Mouse (Mus musculus) ZHBTc4 (cell line): ENCODE measurements around the gene Myo15b.

Experiments used
- DNase-seq: peaks from one replicate; pipeline ENCODE4 v3.0.0-alpha.2; 2011; ENCODE audit warnings: low read depth, low spot score

Myo15b gene

DNA sequence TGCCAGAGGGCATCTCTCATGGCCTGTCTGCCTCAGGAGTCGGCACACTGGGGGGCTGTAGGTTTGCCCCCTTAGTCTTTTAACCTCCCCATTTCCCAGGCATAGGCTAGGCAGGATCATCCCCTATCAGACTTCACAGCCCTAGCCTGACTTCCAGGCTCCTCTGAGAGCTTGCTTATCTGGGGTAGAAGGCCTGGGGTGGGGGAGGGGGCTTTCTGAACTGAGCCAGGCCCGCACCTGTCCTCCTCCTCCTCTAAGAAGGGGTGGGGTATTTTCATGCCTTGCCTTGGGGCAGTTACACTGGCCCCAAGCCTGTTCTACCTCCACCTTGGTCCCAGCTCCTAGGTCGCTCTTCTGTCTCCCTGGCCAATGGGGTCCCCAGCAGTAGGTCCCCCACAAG lies 26.7 kb upstream of the Myo15b start:
- DNase-seq: peak; percentile 59

DNA sequence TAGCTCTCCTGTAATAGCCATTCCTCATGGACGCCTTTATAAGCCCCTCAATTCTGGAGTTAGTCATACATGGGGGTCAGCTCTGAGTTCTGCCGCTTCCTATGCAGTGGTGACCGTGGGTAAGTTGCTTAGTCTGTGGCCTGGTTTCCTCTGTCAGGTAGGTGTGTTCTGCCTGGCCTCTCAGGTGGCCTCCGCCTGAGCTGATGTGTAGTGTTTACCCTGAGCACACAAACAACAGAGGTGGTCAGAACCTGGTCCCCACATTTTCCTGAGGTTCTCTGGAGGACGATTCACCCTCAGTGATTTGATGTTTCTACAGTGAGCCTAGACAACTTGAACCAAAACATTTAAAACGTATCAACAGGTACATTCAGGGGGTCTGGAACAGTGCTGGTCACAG lies 26.1 kb upstream of the Myo15b start:
- no peak for DNase-seq

DNA sequence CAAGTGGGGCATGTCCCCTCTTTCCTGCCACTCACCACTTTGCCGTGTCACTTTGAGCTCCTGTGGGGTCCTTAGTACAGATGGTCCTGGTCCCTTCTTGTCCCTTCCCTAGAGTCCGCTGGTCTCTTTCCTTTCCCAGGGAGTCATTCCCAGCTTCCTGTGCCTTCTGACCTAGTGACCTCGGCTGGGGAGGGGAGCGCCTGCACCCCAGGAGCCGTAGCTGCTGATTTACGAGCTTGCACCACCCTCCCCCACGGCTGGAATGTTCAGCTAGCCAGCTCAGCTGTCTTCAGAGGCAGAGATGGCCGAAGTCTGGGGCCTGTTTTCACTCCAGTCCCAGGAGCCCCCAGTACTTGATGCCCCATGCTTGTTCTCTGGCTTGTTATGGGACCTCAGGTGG lies 25.7 kb upstream of the Myo15b start:
- DNase-seq: peak; percentile 78

DNA sequence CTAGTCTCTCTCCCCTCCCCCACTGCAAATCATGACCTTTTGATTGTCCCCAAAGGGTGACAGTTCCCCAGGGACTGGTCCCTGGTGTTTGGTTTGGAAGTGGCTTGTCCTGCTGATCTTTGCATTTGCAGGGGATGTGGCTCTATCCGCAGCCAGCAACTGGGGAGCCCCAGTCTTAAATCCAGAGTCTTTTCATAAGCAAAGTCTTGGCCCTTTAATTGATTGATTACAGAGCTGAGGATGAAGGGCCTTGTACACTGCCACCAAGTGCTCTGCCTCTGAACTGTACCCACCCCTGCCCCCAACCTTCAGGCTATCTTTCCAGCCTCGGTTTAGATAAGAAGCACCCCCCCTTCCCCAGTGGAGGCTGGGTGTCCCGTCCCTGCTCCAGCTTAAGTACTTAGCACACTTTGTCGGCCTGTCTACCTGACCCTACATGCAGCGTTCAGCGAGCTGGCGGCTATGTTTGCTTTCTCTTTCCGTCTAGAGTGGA lies 25.1 kb upstream of the Myo15b start:
- peak; percentile 62 for DNase-seq

DNA sequence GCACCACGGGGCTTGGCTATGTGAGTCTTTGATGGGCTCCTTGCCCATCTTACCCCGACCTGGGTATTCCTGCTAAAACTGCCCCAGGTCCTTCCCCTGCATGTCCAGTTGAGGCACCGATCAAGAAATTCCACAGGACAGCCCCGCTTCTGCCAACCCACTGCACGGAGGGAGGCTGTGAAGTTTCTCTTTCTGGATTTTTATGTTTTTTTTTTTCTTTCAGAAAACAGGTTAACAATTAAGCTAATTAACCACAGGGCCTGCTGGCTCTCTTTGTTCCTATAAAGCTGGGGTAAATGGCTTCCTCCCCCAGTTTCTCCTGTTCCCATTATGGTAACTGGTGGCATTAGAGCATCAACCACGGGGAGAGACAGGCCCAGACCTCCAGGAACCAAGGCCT lies 24.2 kb upstream of the Myo15b start:
- DNase-seq: no peak

DNA sequence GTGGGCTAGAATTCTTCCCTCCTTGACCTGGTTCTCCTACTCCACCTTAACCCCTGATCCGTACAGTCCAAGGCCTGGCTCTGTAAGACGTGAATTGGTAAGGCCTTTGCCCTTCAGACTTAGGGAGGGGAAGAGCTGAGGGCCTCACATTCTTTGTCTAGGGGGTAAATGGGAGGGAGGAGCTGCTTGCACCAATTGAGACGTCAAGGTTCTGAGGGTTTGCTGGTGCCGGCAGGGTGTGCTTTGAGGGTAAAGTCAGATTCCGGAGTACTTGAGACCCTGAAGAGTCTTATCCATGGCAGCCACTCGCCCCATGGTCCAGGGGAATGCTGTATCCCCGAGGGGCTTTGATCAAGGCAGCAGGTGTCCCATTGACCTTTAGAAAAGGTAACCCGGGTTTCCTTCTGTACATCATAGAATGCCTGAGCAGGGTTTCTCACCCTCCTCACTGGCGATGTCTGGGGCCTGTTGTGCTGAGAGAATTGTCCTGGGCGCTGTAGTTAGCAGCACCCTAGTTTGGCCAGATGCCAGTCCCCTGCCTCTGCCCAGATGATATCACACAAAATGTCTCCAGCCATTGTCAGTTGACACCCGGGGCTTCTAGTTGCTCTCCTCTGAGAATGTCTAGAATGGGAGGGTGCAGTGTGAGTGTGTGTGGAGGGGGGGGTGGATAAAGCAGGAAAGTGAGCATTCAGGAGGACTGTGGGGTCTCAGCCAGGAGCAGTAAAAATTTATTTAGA lies 21.4 kb upstream of the Myo15b start:
- DNase-seq: peak; percentile 86

DNA sequence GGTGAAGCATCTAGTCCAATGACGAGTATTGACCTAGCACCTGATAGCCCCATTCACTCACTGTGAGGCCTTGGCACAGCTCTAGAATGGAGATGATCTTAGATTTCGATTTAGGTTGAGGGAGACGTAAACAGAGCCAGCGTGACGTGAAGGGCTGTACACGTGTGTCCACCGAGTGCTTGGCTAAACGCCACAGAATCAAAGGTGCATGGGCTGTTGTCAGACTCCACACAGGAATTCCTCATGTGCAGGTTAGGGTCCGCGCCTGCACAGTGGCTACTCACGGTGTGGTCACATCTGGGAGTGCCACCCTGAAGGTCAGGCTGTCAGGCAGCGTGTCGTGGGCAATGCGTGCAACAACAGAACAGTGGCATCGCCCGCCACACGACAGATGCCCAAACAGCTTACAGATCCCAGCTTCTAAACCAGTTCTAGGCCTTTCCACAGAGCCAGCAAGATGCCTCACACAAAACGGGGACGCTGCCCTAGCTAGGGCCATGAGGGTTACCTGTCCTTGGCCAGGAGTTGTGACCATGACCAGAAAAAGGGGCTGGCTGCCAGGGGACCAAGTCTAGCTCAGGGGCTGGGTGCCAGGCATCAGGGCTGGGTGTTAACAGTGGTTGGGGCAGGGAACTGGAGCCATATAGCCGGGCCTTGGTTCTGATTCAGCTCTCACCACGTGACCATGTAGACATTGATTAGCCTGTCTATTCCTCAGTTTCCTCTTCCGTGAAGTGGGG lies 20.4 kb upstream of the Myo15b start:
- DNase-seq: no peak

DNA sequence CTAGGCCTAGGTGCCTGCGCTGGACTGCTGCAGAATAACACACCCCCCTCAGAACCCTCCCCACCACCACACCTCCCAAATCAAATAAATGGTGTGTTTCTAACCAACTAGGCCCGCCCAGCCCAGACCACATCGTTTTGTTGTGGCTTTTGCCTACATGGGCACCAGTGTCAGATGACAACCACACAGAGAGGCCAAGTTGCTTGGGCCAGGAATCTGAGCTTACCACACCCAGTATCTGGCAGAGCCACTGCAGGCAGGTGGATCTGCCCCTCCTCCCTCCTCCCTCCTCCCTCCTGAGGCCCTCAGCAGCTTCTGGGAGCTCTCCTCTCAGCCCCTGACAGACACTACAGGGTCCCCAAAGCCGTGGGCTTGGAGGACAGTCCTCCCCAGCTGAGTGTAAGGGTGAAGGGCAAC lies 19.3 kb upstream of the Myo15b start:
- DNase-seq: peak; percentile 67

DNA sequence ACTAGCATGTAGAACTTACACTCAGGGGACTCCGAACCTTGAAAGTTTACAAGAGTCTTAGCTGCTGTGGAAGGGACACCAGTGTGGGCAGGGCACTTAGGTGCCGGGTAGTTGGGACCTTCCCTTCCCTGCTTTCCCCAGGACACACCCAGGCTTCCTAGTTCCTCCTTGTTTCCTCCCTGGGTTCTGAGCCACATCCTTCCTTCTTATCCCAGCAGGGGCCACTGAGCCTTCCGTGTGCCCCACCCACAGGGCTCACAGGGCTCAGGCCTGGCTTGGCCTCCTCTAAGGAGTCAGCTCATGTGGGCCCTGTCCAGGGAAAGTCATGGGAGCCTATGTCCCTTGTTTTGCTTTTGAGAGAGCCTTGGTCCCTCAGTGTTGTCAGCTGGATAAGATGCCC lies 18.5 kb upstream of the Myo15b start:
- DNase-seq: peak; percentile 79

DNA sequence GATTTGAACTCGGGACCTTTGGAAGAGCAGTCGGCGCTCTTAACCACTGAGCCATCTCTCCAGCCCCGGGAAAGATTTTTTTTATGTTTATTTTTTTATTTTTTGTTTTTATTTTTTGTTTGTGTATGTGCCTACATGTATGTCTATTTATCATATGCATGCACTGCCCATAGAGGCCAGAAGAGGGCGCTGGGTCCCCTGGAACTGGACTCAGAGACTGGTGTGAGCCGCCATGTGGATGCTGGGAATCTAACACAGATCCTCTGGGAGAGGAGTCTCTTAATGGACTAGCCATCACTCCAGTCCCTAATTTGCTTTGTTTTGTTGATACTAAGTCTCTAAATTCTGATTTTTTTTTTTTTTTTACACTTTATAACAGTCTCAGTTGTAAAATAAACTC lies 17.2 kb upstream of the Myo15b start:
- DNase-seq: peak; percentile 88

DNA sequence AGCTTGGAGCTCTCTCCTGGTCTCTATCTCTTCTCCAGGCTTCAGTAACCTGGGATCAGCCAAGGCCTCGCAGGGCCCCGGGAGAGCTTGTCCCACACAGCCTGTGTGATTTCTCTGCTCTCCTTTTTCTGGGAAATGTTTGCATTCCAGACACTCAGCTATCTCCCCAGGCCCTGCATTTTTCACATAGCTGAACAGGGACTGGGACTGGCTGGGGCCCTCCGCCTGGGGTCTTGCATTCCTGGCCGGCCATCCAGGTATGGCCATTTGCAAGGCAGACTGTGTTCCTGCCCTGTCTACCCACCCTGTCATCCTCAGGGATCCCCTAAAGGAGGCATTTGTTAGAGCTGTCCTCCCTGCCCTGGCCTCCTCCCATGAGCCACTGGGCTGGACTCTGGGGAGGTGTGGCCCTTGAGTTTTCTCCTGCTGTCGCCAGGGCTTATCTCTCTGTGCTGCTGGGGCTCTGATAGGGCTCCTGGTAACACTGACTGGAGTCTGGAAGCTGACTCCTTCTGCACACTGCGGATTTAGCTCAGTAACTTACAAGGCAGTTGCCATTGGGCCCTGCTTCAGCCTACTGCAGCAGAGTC lies 16.1 kb upstream of the Myo15b start:
- DNase-seq: peak; percentile 91

DNA sequence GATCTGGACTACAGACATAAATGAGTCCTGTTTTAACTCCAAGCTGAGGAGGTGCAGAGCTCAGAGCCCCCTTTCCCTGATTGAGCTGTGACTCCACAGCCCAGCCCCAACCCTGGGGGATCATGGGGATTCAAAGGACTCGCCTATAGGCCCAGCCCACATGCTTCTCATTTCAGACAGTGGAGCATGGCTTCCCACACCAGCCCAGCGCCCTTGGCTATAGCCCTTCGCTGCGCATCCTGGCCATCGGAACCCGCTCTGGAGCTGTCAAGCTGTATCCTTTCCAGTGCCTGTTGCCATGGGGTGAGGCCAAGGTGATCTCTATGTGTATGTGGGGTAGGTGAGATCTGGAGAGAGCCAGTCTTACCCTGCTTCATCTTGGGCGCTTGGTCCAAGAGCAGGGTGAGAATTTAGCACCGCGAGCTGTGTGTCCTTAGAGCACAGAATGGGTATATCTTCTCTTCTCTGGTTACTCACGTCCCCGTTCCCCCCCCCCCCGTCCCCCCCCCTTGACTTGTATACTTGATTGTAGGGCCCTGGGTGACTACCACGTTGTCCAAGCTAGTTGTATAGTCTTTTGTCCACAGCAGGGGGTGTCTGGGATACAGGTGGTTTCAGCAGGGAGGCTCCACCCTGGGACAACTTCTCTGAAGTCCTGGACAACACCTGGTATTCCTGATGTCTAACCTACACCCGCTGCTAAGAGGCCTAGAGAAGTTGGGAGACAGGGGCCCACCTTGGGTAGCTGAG lies 14.9 kb upstream of the Myo15b start:
- peak; percentile 82 for DNase-seq

DNA sequence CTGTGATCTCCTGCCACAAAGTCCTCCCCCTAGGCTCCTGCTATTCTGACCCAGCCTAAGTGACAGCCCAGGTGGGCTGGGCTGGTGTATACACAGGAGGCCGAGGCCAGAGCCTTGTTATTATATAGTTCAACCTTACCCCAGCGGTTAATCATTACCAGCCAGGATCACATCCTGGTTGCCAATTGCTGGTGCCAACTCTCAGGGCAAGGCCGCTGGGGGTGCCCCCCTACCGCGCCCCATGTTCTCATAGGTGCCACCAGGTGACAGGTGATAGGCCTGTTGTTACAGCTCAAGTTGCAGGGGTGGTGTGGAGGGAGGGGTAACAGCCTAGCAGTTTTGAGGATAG lies 14.3 kb upstream of the Myo15b start:
- DNase-seq: no peak

DNA sequence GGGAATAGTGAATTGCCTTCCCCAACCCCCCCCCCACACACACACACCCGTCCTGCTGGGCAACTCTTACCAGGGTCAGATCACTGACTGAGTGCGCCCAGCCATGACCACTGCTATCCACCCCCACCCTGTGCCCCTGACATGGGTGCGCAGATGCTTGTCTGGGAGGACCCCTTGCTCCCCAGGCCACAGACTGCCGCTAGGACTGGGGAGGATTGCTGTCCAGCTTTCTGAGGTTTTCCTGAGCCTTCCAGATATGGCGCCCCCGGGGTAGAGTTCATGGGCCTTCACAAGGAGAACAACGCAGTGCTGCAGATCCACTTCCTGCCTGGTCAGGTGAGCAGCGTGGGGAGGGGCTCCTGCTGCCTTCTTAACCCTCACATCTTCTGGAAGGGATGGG lies 14.0 kb upstream of the Myo15b start:
- DNase-seq: no peak

DNA sequence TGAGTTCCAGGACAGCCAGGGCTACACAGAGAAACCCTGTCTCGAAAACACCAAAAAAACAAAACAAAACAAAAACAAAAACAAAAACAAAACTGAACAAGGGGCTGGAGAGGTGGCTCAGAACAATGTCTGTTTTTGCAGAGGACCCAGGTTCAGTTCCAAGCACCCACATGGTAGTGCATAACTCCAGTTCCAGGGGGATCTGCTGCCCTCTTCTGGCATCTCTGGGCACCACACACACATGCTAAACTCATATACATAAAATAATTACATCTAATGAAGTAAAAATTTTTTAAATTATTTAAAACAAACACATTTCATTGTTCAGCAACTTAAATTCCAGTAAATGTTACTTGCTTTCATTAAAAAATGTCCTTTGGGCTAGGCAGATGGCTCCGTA lies 12.4 kb upstream of the Myo15b start:
- DNase-seq: peak; percentile 58

DNA sequence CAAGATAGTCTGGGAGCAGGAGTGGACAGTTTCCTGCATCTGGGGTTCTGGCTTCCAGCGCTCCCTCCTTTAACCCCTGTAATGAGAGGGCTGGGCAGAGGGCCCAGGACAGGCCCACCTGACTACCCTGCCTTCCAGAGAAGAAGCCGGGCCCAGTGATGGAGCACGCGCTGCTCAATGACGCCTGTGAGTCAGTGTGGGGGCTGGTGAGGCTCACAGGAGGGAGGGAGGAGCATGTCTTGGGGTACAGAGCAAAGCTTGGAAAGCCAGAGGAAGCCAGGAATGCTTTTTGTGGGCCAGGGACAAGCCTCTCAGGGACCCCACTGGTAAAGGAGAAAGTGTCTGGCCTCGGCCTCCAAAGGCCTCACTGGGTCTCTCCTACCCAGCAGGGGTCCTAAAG lies 3.5 kb upstream of the Myo15b start:
- no peak for DNase-seq

DNA sequence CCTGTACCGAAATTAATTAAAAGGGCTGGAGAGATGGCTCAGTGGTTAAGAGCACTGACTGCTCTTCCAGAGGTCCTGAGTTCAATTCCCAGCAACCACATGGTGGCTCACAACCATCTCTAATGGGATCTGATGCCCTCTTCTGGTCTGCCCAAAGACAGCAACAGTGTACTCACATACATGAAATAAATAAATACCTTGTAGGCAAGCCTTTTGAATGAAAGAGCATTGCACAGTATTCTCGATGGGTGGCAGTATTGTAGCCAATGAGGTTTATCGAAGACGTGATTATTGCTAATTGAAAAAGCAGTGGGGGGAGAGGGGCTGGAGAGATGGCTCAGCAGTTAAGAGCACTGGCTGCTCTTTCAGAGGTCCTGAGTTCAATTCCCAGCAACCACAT lies 1.1 kb upstream of the Myo15b start:
- peak; percentile 41 for DNase-seq

DNA sequence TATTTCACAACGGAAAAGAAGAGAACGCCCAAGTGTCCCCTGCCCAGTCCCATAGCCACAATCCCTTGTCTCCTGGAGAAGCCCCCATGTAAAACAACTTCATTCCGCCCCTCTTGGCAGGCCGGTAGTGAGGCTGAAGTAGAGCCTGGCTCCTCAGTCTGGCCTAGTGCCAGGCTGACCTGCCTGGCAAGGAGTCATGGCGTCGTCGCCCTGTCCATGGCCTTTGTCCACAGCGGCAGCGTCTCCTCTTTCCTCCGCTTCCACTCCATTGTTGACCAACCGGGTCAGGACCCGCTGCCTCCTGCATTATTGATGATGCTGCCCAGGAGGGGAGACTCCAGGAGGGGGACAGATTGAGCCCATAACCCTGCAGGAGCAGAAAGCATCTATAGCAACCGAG lies 270 bp upstream of the Myo15b start:
- no peak for DNase-seq

DNA sequence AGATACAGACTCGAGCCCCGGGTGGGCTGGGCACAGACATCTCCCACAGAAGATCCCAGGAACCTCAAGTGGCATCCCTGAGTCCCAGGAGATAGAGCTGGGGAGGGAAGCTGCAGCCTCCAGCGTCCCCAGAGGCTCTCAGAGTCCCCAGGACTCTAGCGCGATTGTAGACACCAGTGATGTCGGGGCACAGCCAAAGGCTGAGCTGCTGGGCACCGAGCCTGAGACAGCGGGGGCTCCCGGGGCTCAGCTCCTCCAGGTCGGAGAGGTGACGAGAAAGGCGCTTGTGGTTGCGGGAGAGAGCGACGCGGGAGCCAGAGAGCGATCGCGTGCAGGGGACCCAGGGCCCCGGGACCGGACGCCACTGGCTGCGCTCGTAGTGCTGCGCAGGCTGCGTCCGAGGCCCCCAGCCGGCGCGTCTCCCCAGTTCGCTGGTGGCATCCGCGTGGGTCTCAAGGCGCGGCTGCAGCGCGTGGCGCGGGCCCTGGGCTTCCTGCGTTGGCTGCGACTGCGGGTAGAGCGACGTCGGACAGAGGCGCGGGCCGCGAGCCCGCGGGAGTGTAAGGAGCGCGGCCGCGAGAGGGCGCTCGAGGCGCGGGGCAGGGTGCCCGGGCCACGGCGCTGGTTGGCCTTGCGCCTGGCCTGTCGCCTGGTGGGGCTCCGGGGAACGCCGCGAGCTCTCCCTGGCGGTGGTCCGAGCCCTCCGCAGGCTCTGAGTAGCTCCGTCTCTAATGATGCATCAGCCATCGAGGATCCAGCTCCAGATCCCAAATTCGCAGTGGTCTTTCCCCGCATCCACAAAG lies 1.1 kb downstream of the Myo15b start:
- DNase-seq: peak; percentile 96

DNA sequence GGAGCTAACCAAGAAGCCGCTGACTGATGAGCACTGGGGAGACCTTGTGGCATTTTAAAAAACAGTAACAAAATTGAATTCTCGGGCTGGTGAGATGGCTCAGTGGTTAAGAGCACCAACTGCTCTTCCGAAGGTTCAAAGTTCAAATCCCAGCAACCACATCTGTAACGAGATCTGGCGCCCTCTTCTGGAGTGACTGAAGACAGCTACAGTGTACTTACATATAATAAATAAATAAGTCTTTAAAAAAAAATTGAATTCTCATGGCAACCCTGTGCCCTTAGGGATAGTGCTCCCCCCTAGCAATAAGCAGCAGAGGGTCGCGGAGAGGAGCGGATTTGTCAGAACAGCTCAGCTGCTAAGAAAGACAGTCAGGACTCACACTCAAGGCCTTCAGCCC lies 5.7 kb downstream of the Myo15b start:
- DNase-seq: no peak

DNA sequence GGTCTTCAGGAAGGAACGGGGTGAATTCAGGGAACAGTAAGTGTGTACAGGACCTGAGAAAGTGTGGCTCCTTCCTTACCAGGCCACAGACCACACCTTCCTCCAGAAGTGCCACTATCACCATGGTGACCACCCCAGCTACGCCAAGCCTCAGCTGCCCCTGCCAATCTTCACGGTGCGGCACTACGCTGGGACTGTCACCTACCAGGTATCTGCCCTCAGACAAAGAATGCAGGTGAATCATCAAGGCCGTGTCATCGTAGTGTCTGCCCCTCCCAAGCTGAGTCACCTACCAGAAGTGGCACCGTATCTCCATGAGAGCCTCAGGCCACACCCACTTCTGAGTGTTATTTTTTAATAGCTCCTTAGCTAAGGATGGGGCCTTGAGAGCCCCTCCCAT lies 11.2 kb downstream of the Myo15b start:
- no peak for DNase-seq
